Mouse (Mus musculus) embryo, embryonic 11 days (tissue): Measurements from ENCODE around the gene Defb18.
"Not testable (repeated sequence)": the region's sequence is repeated elsewhere in the genome, so short reads cannot be mapped to it uniquely, and the experiment has no call there.

ENCODE experiments used
- DNase-seq: peaks from one replicate; pipeline ENCODE4 v3.0.0-alpha.2; 2015

Defb18 gene

DNA sequence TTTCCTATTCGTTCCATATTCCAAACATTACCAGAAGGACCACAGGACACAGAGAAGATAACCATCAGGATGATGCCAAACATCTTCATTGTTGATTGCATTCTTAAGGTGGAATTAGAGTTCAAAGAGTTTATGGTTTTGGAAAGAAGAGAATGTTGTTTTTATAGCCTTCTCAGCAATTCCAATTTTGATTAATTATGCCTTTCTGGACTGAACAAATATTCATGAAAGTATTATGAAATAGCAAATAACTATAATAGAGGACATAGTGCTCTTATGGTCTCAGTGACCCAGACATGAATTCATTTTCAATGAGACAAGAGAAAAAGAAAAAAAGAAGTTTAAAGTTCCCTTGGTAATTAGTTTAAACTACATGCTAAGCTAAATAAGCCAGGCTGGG, at the start of gene Defb18:
Defb18 (minus strand) TSS at position 101 of the 400 bp plus-strand sequence.
- no peak for DNase-seq

DNA sequence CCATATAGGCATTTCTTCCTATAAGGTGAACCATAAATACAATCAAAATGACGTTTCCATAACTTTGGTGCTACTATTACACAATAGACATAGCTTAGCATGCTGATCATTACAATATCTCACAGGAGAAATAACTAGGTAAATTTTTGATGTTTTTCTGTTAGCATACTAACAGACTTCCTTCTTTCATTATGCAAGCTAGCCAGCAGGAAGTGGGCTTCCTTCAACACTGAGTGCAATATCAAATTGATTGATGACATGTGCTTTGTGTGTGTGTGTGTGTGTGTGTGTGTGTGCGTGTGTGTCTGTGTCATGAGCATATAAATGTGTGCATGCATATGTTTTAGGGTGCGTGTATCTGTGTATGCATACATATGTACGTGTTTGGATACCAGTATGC, 33.9 kb upstream of the Defb18 start:
- DNase-seq, result no peak

DNA sequence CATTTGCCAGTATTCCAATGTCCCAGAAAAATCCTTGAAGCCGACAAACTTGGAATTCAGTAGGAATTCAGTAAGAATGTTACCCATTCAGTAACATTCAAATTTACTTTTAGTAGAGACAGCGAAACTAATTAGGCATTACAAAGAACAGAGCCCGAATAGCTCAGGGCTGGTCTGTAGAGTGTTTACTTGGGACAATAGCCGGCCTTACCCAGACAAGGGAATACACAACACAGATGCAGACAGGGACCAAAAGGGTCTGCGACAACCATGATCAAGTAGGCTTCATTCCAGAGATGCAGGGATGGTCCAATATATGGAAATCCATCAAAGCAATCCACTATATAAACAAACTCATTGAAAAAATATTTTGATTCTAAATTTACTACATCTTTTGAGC, 31.6 kb upstream of the Defb18 start:
- DNase-seq, result no peak

DNA sequence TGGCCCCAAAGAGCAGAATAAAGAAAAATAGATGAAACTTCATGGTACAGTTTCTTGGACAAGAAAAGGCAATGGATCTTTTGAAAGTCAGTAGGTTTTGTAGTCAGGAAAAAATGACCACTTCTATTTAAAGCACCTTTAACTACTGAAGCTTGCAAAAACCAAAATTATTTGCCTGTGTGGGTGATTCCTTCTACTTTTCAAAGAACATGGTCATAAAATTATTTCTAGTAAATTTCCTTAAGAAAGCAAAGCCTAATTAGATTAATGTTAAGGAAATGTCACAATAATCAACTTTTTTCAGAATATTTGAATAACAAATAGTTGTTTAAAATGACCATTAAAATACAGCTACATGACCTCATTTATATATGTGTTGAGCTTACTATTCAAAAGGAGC, 27.8 kb upstream of the Defb18 start, which contains the start of gene Defb41:
Defb41 (minus strand) TSS at position 101 of the 400 bp plus-strand sequence.
- DNase-seq, result no peak

DNA sequence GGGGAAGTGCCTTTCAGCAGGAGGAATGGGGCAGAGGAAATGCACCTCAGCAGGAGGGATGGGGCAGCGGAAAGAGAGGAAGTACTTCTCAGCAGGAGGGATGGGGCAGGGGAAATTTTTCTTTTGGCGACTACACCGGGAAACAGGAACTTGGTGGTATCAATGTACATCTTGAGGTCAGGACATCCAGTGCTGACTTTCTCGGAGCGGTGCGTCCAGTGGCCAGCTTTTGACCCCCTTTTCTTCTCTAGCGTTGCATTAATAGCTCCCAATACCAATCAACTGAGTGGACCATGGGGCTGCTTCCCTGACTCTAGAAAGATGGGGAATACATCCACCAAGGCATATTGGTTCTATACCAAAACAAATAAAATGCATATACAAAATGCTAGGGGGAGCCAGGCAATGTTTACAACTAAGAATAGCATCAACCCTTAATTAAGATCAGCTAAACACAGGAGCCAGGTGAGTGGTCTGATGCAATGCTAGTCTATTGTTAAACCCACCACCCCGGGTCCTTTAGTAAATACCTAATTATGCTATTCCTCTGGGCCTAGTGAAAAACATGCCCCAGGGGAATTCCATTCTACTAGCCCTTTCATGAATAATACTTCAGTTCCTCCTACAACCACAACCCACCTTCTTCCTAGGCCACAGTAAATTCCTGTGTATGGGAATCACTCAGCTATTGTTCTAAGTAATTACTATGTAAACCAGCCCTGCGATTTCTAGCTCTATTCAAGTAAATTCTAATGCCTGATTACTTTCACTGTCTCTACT, 8.7 kb upstream of the Defb18 start:
- not testable (repeated sequence) for DNase-seq

DNA sequence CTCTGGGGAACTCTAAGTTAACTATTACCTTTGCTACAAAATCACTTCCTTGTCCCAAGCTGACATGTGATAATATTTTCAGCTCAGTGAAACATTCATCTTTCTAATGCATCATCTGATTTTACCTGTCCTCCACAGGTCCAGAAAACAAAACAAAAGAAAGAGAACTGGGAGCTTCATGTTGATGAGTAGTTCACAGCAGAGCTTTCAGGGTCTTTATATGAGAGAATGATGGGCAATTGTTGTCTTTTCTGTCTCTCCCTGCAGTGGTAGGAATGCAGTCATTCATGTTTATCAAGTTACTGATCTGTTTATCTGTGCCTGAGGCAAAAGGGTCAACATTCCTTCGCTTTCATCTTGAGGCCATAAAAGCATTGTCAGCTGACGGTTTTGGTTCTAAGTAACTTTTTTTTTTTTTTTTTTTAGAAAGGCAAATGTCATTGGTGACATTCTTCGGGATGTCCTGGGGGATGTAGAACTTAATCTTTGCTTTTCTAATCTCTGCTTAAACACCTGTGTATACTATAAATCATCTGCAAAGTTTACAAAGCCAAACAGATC, 13.8 kb downstream of the Defb18 start:
- DNase-seq, result peak; percentile 16

DNA sequence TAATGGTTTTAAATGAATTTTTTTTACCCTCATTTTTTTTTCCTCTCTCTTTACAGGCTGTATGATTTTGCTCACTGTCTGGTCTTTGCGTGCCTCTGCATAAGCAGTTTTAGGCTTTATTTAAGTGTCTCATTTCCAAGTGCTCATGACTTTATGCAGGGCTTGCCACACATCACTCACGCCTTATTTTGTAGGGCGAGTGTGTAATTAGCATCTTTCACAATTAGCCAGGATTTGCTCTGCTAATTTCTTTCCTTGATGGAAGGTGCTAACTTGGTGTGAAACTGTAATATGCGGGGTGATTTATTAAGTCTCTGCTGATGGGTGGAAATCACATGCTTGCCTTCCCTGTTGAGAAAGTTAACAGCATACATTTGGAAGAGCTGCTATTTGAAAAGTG, 45.5 kb downstream of the Defb18 start:
- DNase-seq, result no peak

DNA sequence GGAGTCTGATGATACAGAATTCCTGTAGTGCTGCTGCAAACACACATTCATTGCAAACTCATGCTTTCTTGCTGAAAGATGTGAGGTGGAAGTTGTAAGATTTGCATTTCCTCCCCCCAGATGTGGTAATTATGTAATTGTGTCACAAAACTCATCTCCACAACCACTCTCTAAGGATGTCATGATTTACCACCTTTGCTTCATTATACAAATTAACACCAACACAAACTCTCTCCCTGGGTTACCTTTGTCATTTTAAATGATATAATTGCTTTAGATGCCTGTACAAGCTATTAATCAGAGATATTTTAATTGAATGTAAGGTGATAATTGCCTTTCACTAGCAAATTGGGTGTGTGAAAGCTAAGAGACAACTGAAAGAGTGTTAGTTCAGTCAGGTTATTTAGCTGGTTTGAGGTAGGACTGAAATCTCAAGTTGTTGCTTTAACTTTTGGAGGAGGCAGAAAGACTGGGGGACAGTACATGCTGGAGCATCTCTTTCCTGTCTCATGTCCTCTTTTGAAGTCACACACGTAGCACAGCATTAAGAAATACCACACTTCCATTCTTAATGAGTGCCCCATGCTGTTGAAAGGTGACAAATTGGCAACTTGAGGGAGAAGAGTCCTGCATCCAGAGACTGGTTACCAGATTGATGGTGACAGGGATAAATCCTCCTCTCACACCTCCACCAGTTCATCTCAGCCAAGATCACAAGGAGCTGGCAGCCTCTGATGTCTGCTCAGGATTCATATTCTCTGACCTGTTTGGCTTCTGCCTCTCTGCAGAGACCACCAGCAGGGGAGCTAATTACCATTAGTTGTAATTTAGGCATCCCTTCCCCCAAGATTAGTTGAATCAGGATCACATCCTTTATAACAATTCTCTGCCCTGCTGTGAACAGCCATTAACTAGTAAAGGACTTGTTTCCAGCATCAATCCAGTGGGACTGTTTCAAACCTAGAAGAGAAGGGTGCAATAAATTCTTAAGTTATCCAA, 46.2 kb downstream of the Defb18 start:
- DNase-seq, result no peak
